Mouse (Mus musculus): ENCODE measurements around the gene Olfr1039.

DNA sequence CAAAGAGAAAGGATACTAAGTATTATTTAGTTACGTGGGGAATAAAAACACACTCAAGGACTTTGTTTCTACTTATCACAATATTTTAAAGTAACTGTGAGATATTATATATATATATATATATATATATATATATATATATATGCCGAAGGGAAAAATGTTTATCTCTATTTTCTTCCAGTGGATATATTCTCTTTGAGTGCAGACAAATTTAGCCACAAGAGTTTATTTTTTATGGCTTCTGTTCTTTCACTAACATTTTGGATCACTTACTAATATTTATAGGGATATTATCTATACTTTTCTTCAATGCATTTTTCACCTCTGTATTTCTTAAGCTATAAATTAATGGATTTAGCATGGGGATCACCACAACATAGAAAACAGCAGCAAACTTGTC lies 26.0 kb upstream of the Olfr1039 start, which contains the start of gene Olfr1042:
- no peak for TF ChIP-seq CTCF (IDR thresholded peaks at IDR 0.05; ENCODE audit: low read depth)
- TF ChIP-seq EP300 (IDR thresholded peaks at IDR 0.05; ENCODE audit: low read depth), result no peak
